Mouse (Mus musculus) bone marrow, adult 2 months (tissue): ENCODE measurements around the gene Slc38a10. TPM values are rescaled to one million over a fixed set of nuclear protein-coding genes. Genes with fewer than 3 reads are reported as not detected.

Source experiments
- H3K27ac ChIP-seq: fragments of 200-500 bp; 2 replicates; pipeline ENCODE4 v1.5.1; 2012; ENCODE audit warnings: low read depth, mild to moderate bottlenecking, control low read depth, inconsistent platforms, low read length; ENCODE audit not compliant: control insufficient read depth, poor library complexity, insufficient read depth
- H3K4me1 ChIP-seq: fragments of 200-500 bp; 2 replicates; pipeline ENCODE4 v1.6.1; 2011; ENCODE audit warnings: low read length; ENCODE audit not compliant: control insufficient read depth, insufficient read depth
- H3K4me3 ChIP-seq: fragments of 200-500 bp; replicated peaks from 2 replicates; pipeline ENCODE3; 2011; ENCODE audit warnings: mild to moderate bottlenecking, low read depth, low read length, control low read depth; ENCODE audit not compliant: control insufficient read depth
- CTCF ChIP-seq: fragments of 200-500 bp; IDR thresholded peaks from 2 replicates; pipeline ENCODE4 v1.5.1; 2011; ENCODE audit warnings: low read length, control low read depth; ENCODE audit not compliant: control insufficient read depth, insufficient read depth
- POLR2A ChIP-seq: fragments of 200-500 bp; IDR thresholded peaks from 2 replicates; pipeline ENCODE4 v1.6.1; 2011; ENCODE audit warnings: low read depth, mild to moderate bottlenecking, control low read depth, low read length, borderline replicate concordance; ENCODE audit not compliant: control insufficient read depth
- WGBS: fragments of 180-500 bp; shearing (Covaris S2); methylation state at CpG from one replicate; pipeline ENCODE4 v1.1.7; 2018; 5-methylcytosine and 5-hydroxymethylcytosine counted together
- polyA plus RNA-seq: library from polyadenylated mRNA; stranded (reverse); fragments of >200 nt; gene quantifications from 2 replicates; pipeline ENCODE4 v1.2.4, GENCODE M21; 2011; ENCODE audit warnings: low replicate concordance; ENCODE audit not compliant: missing spikeins, insufficient read depth, insufficient read length

Gene Slc38a10
- polyA plus RNA-seq, 1 experiment: 37.7 TPM

DNA sequence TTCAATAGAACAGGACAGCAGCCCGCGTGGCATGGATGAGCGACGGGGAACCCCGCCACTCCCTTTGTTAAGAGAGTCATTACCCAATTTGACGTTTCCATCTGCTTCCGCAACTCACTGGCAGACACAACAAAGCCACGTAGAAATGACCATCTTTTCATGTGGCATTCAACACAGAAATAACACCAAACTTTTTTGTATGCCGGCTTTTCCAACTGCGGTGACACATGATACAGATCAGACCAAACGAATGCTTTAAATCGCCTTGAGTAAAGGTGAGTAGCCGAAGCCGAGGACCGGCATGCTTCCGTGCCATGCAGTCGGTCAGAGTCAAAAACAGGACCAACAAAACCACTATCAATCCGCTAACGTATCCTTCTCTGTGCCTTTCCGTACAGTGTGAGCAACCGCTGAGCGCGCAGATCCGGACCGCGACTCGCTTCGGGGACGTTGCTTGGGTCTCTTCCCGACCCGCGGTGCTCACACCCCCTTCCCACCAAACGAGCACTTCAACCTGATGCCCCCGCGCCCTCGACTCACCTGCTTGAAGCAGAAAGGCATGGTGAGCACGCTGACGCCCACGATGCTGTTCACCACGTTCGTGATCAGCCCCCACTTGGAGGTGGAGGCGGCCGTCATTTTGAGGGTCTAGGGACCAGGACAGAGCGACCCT lies 570 bp downstream of the Slc38a10 start:
- under 1% methylated on average over 44 of the region's 44 CpGs for WGBS
- TF ChIP-seq CTCF: no peak
- no peak for TF ChIP-seq POLR2A
- H3K4me1 ChIP-seq: peaks cover 7% of the 10 kb centered on the region
- peak overlapping the region; percentile 95 for H3K4me3 ChIP-seq
- H3K27ac ChIP-seq: peak overlapping the region; percentile 68

DNA sequence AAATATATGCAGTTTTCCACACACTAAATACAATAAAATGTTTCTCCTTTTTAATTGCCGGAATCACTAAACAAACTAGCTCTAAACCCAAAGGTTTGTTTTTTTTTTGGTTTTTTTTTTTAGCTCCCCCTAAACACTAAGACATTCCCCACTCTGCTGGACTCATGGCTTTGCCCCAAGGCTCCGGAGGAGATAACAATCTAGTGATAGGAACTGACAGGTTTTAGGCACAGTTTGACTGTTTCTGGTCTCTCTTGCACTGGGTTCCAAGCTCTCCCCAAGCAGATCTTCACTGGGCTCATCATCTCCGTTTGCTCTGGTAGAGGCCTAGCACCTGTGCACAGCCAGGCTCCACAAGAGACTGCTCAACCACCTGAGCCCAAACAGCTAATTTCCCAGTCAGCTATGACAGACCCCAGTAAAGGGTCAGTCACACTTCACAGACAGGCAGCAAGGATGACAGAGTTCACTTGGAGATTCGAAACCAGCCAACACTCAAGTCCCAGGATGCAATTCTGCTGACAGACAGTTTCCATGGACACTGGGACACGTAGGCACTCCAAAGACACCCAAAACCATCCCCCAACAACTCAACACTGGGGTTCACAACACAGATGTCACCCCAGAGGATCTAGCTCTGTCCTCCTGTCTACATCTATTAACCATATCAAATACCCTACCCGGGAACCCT lies 1.5 kb downstream of the Slc38a10 start:
- peaks cover 7% of the 10 kb centered on the region for H3K4me1 ChIP-seq
- peak overlapping the region; percentile 23 for H3K4me3 ChIP-seq
- TF ChIP-seq CTCF (no peak), POLR2A (no peak)
- WGBS: 26% methylated on average over 6 of the region's 6 CpGs
- no peak overlapping the region for H3K27ac ChIP-seq

DNA sequence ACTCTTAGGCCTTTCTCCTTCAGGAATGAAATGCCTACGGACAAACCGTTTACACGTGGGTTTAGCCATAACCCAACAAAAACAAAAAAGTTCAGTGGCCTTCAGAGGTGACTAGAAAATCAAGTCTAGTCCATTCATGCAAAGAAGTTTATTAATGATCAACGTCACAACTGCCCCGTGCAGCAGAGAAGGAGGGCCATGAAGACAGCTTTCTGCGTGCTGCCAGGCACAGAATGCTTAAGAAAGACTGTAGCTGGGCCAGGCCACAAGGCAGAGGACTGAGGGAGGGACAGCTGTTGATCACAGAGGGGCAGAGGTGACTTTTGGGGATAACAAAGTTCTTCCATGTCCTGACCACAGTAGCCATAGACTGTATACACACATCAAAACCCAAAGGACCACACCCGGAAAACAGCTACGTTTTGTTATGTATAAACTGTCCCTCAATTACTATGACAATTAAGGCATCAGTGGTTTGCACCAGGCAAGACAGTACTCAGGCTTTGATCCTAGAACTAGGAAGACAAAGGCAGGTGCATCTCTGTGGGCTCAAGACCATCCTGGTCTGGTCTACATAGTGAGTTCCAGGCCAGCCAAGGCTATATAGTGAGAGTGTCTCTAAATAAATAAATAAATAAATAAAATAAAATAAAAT lies 2.8 kb downstream of the Slc38a10 start:
- no peak for TF ChIP-seq CTCF
- no peak for TF ChIP-seq POLR2A
- 89% methylated on average over 8 of the region's 8 CpGs for whole genome bisulfite sequencing
- Histone ChIP-seq H3K4me3 (no peak overlapping the region), H3K4me1 (peaks cover 7% of the 10 kb centered on the region), H3K27ac (no peak overlapping the region)

- H3K27ac ChIP-seq: no peak overlapping the region
- H3K4me1 ChIP-seq: peaks cover 3% of the 10 kb centered on the region; the same call in 1 of the 2 replicates
- TF ChIP-seq POLR2A (no peak), CTCF (no peak)
- no peak overlapping the region for H3K4me3 ChIP-seq
- WGBS: 72% methylated on average over 13 of the region's 13 CpGs
Measured at GRCm38 (mm10) chr11:120143708-120144497, 7.2 kb downstream of the Slc38a10 start.

GRCm38 (mm10) chr11:120142601-120143051 lies 8.5 kb downstream of the Slc38a10 start:
- Histone ChIP-seq H3K27ac (no peak overlapping the region), H3K4me1 (peaks cover 3% of the 10 kb centered on the region; the same call in 1 of the 2 replicates), H3K4me3 (no peak overlapping the region)
- 8% methylated on average over 3 of the region's 3 CpGs for WGBS
- TF ChIP-seq CTCF (0 out of 2 replicates have a peak, but pooled peaks have one; percentile 12), POLR2A (no peak)

DNA sequence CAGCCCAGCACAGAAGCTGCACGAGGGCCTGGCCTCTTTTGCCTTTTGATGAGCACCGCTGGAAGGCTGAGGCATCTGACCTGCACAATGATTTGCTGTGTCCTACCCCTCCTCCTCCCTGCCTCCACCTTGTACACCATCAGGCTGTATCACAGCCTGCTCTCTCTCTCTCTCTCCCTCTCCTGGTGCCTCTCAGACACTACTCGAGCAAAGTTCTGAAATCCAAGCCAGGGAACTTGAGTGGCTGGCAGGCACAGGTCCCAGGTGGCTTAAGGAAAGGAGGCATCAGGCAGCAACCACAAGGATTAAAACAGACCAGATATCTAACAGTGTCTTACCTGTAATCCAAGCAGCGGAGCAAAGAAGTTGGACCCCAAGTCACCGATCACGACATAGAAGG lies 10.9 kb downstream of the Slc38a10 start:
- peaks cover 6% of the 10 kb centered on the region for H3K4me1 ChIP-seq
- no peak overlapping the region for H3K27ac ChIP-seq
- 83% methylated on average over 6 of the region's 6 CpGs for WGBS
- no peak for TF ChIP-seq POLR2A
- TF ChIP-seq CTCF: no peak
- no peak overlapping the region for H3K4me3 ChIP-seq

- peaks cover 6% of the 10 kb centered on the region for H3K4me1 ChIP-seq
- 52% methylated on average over 10 of the region's 10 CpGs for WGBS
- TF ChIP-seq POLR2A: no peak
- TF ChIP-seq CTCF: no peak
- no peak overlapping the region for H3K27ac ChIP-seq
- H3K4me3 ChIP-seq: no peak overlapping the region
Measured at GRCm38 (mm10) chr11:120139309-120139731, 11.8 kb downstream of the Slc38a10 start.
